Mouse (Mus musculus): Measurements from ENCODE around the gene Katnb1.

The Katnb1 gene

GRCm38 (mm10) chr8:95141026-95141425, 60.0 kb downstream of the Katnb1 start:
- no peak for DNase-seq

GRCm38 (mm10) chr8:95141469-95142074, 60.6 kb downstream of the Katnb1 start:
- DNase-seq: no peak

GRCm38 (mm10) chr8:95142075-95142831, 61.3 kb downstream of the Katnb1 start:
- DNase-seq: peak; percentile 63

- DNase-seq: no peak
Measured at GRCm38 (mm10) chr8:95142985-95143804, 62.2 kb downstream of the Katnb1 start.

GRCm38 (mm10) chr8:95143805-95144630, 63.0 kb downstream of the Katnb1 start:
- no peak for DNase-seq

GRCm38 (mm10) chr8:95144631-95145015, 63.6 kb downstream of the Katnb1 start:
- no peak for DNase-seq

- DNase-seq: no peak
Measured at GRCm38 (mm10) chr8:95146044-95146745, 65.2 kb downstream of the Katnb1 start.

- no peak for DNase-seq
Measured at GRCm38 (mm10) chr8:95146846-95147245, 65.9 kb downstream of the Katnb1 start.

- DNase-seq: no peak
Measured at GRCm38 (mm10) chr8:95149426-95149825, 68.4 kb downstream of the Katnb1 start.

- DNase-seq: no peak
Measured at GRCm38 (mm10) chr8:95150608-95151007, 69.6 kb downstream of the Katnb1 start.
